Mouse (Mus musculus) liver, embryonic 13.5 days (tissue): ENCODE measurements at regions not wholly inside any gene's neighbourhood (a gene's known extent, or its start where the extent isn't known, plus 50 kb on each side); places are given as distances from the start of the nearest gene placed in this dataset.
"Not testable (repeated sequence)": the region's sequence is repeated elsewhere in the genome, so short reads cannot be mapped to it uniquely, and the experiment has no call there.

Experiments used
- ATAC-seq: fragments of 200-750 bp; cut with Nextera tagmentation; 2 replicates; pipeline ENCODE4 v1.8.0; 2017; ENCODE audit warnings: low read depth, mild to moderate bottlenecking, moderate number of reproducible peaks, moderate library complexity
- DNase-seq: peaks from one replicate; pipeline ENCODE4 v3.0.0; 2022
- H3K27ac ChIP-seq: fragments of 300-500 bp; sonication (generic); 2 replicates; pipeline ENCODE4 v1.5.1; 2015; ENCODE audit warnings: moderate library complexity, mild to moderate bottlenecking, inconsistent platforms
- H3K27me3 ChIP-seq: fragments of 300-500 bp; sonication (generic); 2 replicates; pipeline ENCODE4 v1.6.1; 2015; ENCODE audit warnings: mild to moderate bottlenecking, inconsistent platforms
- H3K36me3 ChIP-seq: fragments of 300-500 bp; sonication (generic); 2 replicates; pipeline ENCODE4 v1.6.1; 2015; ENCODE audit warnings: mild to moderate bottlenecking, inconsistent platforms
- H3K4me1 ChIP-seq: fragments of 300-500 bp; sonication (generic); replicated peaks from 2 replicates; pipeline ENCODE4 v1.6.1; 2015; ENCODE audit warnings: inconsistent platforms
- H3K4me2 ChIP-seq: fragments of 300-500 bp; sonication (generic); 2 replicates; pipeline ENCODE4 v1.6.1; 2015; ENCODE audit warnings: inconsistent platforms, mild to moderate bottlenecking, moderate library complexity
- H3K4me3 ChIP-seq: fragments of 300-500 bp; sonication (generic); replicated peaks from 2 replicates; pipeline ENCODE4 v1.5.1; 2015; ENCODE audit warnings: mild to moderate bottlenecking, inconsistent platforms
- H3K9ac ChIP-seq: fragments of 300-500 bp; sonication (generic); 2 replicates; pipeline ENCODE4 v1.6.1; 2015; ENCODE audit warnings: mild to moderate bottlenecking, inconsistent platforms
- H3K9me3 ChIP-seq: fragments of 300-500 bp; sonication (generic); replicated peaks from 2 replicates; pipeline ENCODE4 v1.6.1; 2016; ENCODE audit warnings: inconsistent platforms
- WGBS: fragments of 180-500 bp; shearing (Covaris S2); methylation state at CpG from one replicate; pipeline ENCODE4 v1.1.7; 2015; ENCODE audit not compliant: insufficient replicate concordance; 5-methylcytosine and 5-hydroxymethylcytosine counted together

- H3K27me3 ChIP-seq: no peaks in the 10 kb centered on the region
- H3K27ac ChIP-seq: no peak overlapping the region
- no peak overlapping the region for H3K4me2 ChIP-seq
- H3K9me3 ChIP-seq: no peaks in the 10 kb centered on the region
- no peak for ATAC-seq
- no peak overlapping the region for H3K4me3 ChIP-seq
- H3K4me1 ChIP-seq: no peaks in the 10 kb centered on the region; the same call in 1 of the 2 replicates
- DNase-seq: no peak
- no peak overlapping the region for H3K9ac ChIP-seq
- H3K36me3 ChIP-seq: no peaks in the 10 kb centered on the region
- WGBS: 67% methylated on average over 9 of the region's 9 CpGs
These were observed 523.8 kb downstream of the Bnc2 start for GRCm38 (mm10) chr4:84151247-84151646.

- 48% methylated on average over 6 of the region's 6 CpGs for WGBS
- DNase-seq (no peak), ATAC-seq (no peak)
- Histone ChIP-seq H3K27ac (no peak overlapping the region), H3K27me3 (no peaks in the 10 kb centered on the region), H3K4me1 (no peaks in the 10 kb centered on the region; the same call in 1 of the 2 replicates), H3K4me3 (no peak overlapping the region), H3K36me3 (no peaks in the 10 kb centered on the region), H3K4me2 (no peak overlapping the region), H3K9me3 (no peaks in the 10 kb centered on the region), H3K9ac (no peak overlapping the region)
These were observed 523.1 kb downstream of the Bnc2 start for GRCm38 (mm10) chr4:84151971-84152450.

GRCm38 (mm10) chr4:84153571-84153970, 521.5 kb downstream of the Bnc2 start:
- H3K4me2 ChIP-seq: no peak overlapping the region
- H3K4me1 ChIP-seq: no peaks in the 10 kb centered on the region; the same call in 1 of the 2 replicates
- no peaks in the 10 kb centered on the region for H3K9me3 ChIP-seq
- H3K27ac ChIP-seq: no peak overlapping the region
- no peak overlapping the region for H3K4me3 ChIP-seq
- DNase-seq (no peak), ATAC-seq (no peak)
- H3K27me3 ChIP-seq: no peaks in the 10 kb centered on the region
- H3K9ac ChIP-seq: no peak overlapping the region
- H3K36me3 ChIP-seq: no peaks in the 10 kb centered on the region
- WGBS: 76% methylated on average over 9 of the region's 9 CpGs

- DNase-seq: no peak
- Histone ChIP-seq H3K9me3 (no peaks in the 10 kb centered on the region), H3K36me3 (no peaks in the 10 kb centered on the region), H3K9ac (no peak overlapping the region), H3K4me2 (no peak overlapping the region), H3K4me1 (no peaks in the 10 kb centered on the region), H3K27ac (no peak overlapping the region), H3K27me3 (no peaks in the 10 kb centered on the region), H3K4me3 (no peak overlapping the region)
- WGBS: 62% methylated on average over 5 of the region's 5 CpGs
- ATAC-seq: no peak
These were observed 517.0 kb downstream of the Bnc2 start for GRCm38 (mm10) chr4:84157911-84158647.

- H3K9ac ChIP-seq: no peak overlapping the region
- H3K4me2 ChIP-seq: no peak overlapping the region
- no peaks in the 10 kb centered on the region for H3K27me3 ChIP-seq
- no peak overlapping the region for H3K4me3 ChIP-seq
- WGBS: 64% methylated on average over 6 of the region's 6 CpGs
- ATAC-seq (no peak), DNase-seq (no peak)
- H3K4me1 ChIP-seq: no peaks in the 10 kb centered on the region
- no peak overlapping the region for H3K27ac ChIP-seq
- H3K36me3 ChIP-seq: no peaks in the 10 kb centered on the region
- no peaks in the 10 kb centered on the region for H3K9me3 ChIP-seq
These were observed 511.7 kb downstream of the Bnc2 start for GRCm38 (mm10) chr4:84163362-84163761.

- no peaks in the 10 kb centered on the region for H3K36me3 ChIP-seq
- no peak overlapping the region for H3K27ac ChIP-seq
- H3K27me3 ChIP-seq: no peaks in the 10 kb centered on the region
- no peaks in the 10 kb centered on the region for H3K9me3 ChIP-seq
- WGBS: 47% methylated on average over 3 of the region's 3 CpGs
- H3K4me2 ChIP-seq: no peak overlapping the region
- no peak for ATAC-seq
- no peak for DNase-seq
- no peak overlapping the region for H3K9ac ChIP-seq
- H3K4me3 ChIP-seq: no peak overlapping the region
- no peaks in the 10 kb centered on the region for H3K4me1 ChIP-seq
These were observed 509.8 kb downstream of the Bnc2 start for GRCm38 (mm10) chr4:84165256-84165655.

- Histone ChIP-seq H3K4me2 (no peak overlapping the region), H3K27ac (no peak overlapping the region), H3K36me3 (no peaks in the 10 kb centered on the region), H3K9me3 (no peaks in the 10 kb centered on the region), H3K4me1 (no peaks in the 10 kb centered on the region), H3K4me3 (no peak overlapping the region), H3K27me3 (no peaks in the 10 kb centered on the region), H3K9ac (no peak overlapping the region)
- no peak for DNase-seq
- 67% methylated on average over 6 of the region's 6 CpGs for WGBS
- ATAC-seq: no peak
These were observed 502.2 kb downstream of the Bnc2 start for GRCm38 (mm10) chr4:84172841-84173240.

GRCm38 (mm10) chr4:84173441-84173840, 501.6 kb downstream of the Bnc2 start:
- ATAC-seq: no peak
- H3K27me3 ChIP-seq: no peaks in the 10 kb centered on the region
- no peak overlapping the region for H3K4me2 ChIP-seq
- no peak overlapping the region for H3K9ac ChIP-seq
- 43% methylated on average over 2 of the region's 2 CpGs for WGBS
- H3K36me3 ChIP-seq: no peaks in the 10 kb centered on the region
- no peak for DNase-seq
- H3K4me3 ChIP-seq: no peak overlapping the region
- H3K4me1 ChIP-seq: no peaks in the 10 kb centered on the region
- no peaks in the 10 kb centered on the region for H3K9me3 ChIP-seq
- no peak overlapping the region for H3K27ac ChIP-seq

GRCm38 (mm10) chr4:84176457-84176856, 498.6 kb downstream of the Bnc2 start:
- 74% methylated on average over 6 of the region's 6 CpGs for WGBS
- not testable (repeated sequence) for DNase-seq, ATAC-seq, H3K4me3 ChIP-seq, H3K27ac ChIP-seq, H3K4me1 ChIP-seq, H3K4me2 ChIP-seq, H3K9me3 ChIP-seq, H3K9ac ChIP-seq, H3K27me3 ChIP-seq, H3K36me3 ChIP-seq

GRCm38 (mm10) chr4:84177827-84178226, 497.2 kb downstream of the Bnc2 start:
- DNase-seq (no peak), ATAC-seq (no peak)
- Histone ChIP-seq H3K4me3 (no peak overlapping the region), H3K27me3 (no peaks in the 10 kb centered on the region), H3K36me3 (no peaks in the 10 kb centered on the region), H3K4me1 (no peaks in the 10 kb centered on the region), H3K9me3 (no peaks in the 10 kb centered on the region), H3K9ac (no peak overlapping the region), H3K4me2 (no peak overlapping the region), H3K27ac (no peak overlapping the region)
- WGBS: 41% methylated on average over 3 of the region's 3 CpGs

- no peaks in the 10 kb centered on the region for H3K9me3 ChIP-seq
- DNase-seq: no peak
These were observed 490.6 kb downstream of the Bnc2 start for GRCm38 (mm10) chr4:84184436-84184835.

GRCm38 (mm10) chr4:84184844-84185243, 490.2 kb downstream of the Bnc2 start:
- ATAC-seq (no peak), DNase-seq (no peak)
- Histone ChIP-seq H3K9ac (no peak overlapping the region), H3K4me3 (no peak overlapping the region), H3K36me3 (no peaks in the 10 kb centered on the region), H3K27me3 (no peaks in the 10 kb centered on the region), H3K4me1 (no peaks in the 10 kb centered on the region), H3K4me2 (no peak overlapping the region), H3K9me3 (no peaks in the 10 kb centered on the region), H3K27ac (no peak overlapping the region)
- 74% methylated on average over 6 of the region's 6 CpGs for WGBS

More at GRCm38 (mm10) chr4:84184436-84184835, 490.6 kb downstream of the Bnc2 start:
- no peaks in the 10 kb centered on the region for H3K36me3 ChIP-seq
- ATAC-seq: no peak
- H3K27ac ChIP-seq: no peak overlapping the region
- no peaks in the 10 kb centered on the region for H3K4me1 ChIP-seq
- H3K9ac ChIP-seq: no peak overlapping the region
- WGBS: 72% methylated on average over 4 of the region's 4 CpGs
- H3K4me2 ChIP-seq: no peak overlapping the region
- no peak overlapping the region for H3K4me3 ChIP-seq
- H3K27me3 ChIP-seq: no peaks in the 10 kb centered on the region
